Mouse (Mus musculus): Measurements from ENCODE around the gene Gm21732. TPM values are rescaled to one million over a fixed set of nuclear protein-coding genes. Genes with fewer than 3 reads are reported as not detected.
"Not testable (repeated sequence)": the region's sequence is repeated elsewhere in the genome, so short reads cannot be mapped to it uniquely, and the experiment has no call there.

Gm21732 gene
- not detected in 2 replicates for polyA plus RNA-seq (2014; fragmentation: Nextera tagmentation; extraction: Ambion mirVana)

DNA sequence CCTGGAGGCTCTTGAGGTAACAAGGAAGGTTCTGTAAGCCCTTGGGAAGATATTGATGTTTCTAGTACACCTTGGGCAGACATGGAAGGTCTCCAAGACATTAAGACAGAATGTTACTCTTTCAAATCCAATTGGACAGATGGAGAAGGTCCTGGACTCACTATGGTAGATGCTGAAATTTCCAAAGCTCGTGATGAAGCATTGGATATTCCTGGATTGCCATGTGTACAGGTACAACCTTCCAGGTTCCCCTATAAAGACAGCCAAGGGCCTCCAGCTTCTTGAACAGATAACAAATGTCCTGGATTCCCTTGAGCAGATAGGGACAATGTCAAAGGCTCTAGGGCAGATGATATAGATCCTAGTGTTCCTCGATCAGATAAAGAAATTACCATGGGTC is at the start of gene Gm21732:
TSS of gene Gm21732 (minus strand) at position 101 of the 400 bp plus-strand sequence.
- not testable (repeated sequence) for H3K9me3 ChIP-seq (replicated peaks; ENCODE audit: control insufficient read depth, low read length); H3K27me3 ChIP-seq (ENCODE audit: control insufficient read depth, insufficient read depth, low read length); H3K27ac ChIP-seq (ENCODE audit: low read depth, low read length); ATAC-seq (replicated peaks; ENCODE audit: insufficient number of reproducible peaks, low FRiP score, low TSS enrichment); H3K9ac ChIP-seq (ENCODE audit: low read depth, low read length); H3K4me2 ChIP-seq; H3K36me3 ChIP-seq (ENCODE audit: control insufficient read depth, insufficient read depth, low read length); H3K4me1 ChIP-seq (ENCODE audit: control insufficient read depth, insufficient read depth, low read length); H3K4me3 ChIP-seq (ENCODE audit: low read depth, low read length)
- no CpG with 5 or more reads among the region's 2 CpGs for WGBS (ENCODE audit: insufficient replicate concordance)

Other genes starting within 250 kb of the Gm21732 start
- gene Gm20897, start 73.5 kb downstream of the Gm21732 start, polyA plus RNA-seq (2014; fragmentation: Nextera tagmentation; extraction: Ambion mirVana), result not detected in 2 replicates